Mouse (Mus musculus) embryo, embryonic 11 days (tissue): Measurements from ENCODE around the gene Hace1.

Source experiments
- DNase-seq: peaks from one replicate; pipeline ENCODE4 v3.0.0-alpha.2; 2015

Gene Hace1

DNA sequence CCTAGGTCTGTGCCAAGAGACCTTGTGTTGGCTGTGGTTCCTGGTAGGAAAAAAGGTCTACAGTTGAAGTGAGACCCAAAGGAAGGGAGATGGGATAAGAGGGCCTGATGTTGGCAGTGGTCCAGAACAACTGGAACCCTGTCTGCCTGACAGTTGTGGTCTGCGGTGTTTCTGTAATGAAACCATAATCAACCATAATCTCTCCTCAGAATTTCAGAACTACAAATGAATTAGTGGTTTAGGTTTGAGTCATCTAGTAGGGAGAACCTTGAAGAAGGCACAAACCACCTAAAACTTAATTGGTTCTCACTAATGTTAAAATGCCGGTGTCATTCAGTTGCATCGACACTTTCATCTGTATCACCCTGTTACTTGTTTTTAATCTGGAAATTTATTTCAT is 133.2 kb downstream of the Hace1 start:
- DNase-seq: no peak

DNA sequence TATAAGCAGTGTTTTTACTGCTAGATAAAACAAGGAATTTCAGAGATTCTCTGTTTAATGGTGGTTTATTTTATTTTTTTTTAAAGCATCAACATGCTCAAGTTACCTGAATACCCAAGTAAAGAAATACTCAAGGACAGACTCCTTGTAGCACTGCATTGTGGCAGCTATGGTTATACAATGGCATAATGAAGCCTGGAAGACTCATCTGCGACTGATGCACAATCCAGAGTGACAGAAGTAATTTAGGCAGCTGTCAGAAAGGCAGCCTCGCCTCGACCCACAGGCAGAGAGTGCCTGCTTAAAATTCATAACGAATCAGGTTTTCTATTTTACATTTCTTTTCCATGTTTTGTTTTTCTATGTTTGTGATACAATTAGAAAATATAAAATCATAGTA is 133.7 kb downstream of the Hace1 start:
- DNase-seq: no peak
